Mouse (Mus musculus): ENCODE results near the gene Abcg1.

- no peak for TF ChIP-seq CTCF (IDR thresholded peaks at IDR 0.05; ENCODE audit: borderline replicate concordance, insufficient read depth, low read length)
- TF ChIP-seq POLR2A (IDR thresholded peaks at IDR 0.05; ENCODE audit: low read depth, low read length): no peak
Measured at GRCm38 (mm10) chr17:31067051-31067450, 9.6 kb downstream of the Abcg1 start.
